Mouse (Mus musculus) spleen, adult 18-20 months (tissue): ENCODE measurements around the gene Eml4.

ENCODE experiments used
- DNase-seq, 2 experiments: peaks; one replicate each; pipeline ENCODE4 v3.0.0; 2022; ENCODE audit warnings: mixed read lengths in 2 of 2

The Eml4 gene

DNA sequence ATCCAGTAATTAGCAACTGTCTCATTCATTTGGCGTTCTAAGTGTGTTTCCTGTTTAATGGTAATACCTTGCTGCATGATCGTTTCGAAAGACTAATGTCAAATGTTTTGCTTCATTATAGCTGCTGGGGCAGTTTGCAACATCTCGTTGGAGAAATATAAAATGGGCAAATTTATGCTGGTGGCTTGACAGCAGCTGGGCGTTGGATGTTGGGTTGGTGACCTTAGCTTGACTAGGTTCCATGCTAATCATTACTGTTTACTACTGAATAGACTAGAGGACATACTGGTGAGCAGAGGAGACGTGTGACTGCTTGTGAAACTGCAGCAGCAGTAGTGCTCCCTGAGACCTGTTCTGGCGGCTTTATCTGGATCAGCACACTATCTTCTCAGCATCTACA, 6.5 kb upstream of the Eml4 start:
- DNase-seq = no peak

GRCm38 (mm10) chr17:83348056-83348822, 2.5 kb upstream of the Eml4 start:
- DNase-seq = no peak

GRCm38 (mm10) chr17:83351119-83351531, 394 bp downstream of the Eml4 start:
- peak; percentile 33 to 43 for DNase-seq

- DNase-seq = peak in 1 of 2 experiments; percentile 37
Observed at GRCm38 (mm10) chr17:83351601-83352413, 1.1 kb downstream of the Eml4 start.

- DNase-seq = no peak
Observed at GRCm38 (mm10) chr17:83352456-83352855, 1.7 kb downstream of the Eml4 start.

DNA sequence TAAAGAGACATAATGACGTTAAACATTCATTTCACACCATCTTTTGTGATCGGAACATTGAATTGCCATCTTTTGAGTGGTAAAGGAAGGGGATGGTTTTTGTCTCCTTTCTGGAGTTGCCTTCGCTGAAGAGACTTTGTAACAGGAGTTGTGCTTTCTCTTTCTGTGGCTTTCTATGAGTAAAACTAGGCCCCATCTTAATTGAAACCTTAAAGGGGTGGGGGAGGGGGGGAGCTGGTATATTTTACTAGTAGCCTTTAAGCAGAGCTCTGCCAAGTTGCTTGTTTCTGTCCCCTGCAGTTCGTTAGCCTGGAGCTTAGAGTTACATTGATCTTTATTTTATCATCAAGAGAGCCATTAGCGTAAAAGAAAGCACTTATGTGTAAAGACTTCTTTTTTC, 2.3 kb downstream of the Eml4 start:
- no peak for DNase-seq

- no peak for DNase-seq
Observed at GRCm38 (mm10) chr17:83353460-83353859, 2.7 kb downstream of the Eml4 start.

- no peak for DNase-seq
Observed at GRCm38 (mm10) chr17:83355481-83355880, 4.8 kb downstream of the Eml4 start.

- DNase-seq = no peak
Observed at GRCm38 (mm10) chr17:83359934-83360333, 9.2 kb downstream of the Eml4 start.

GRCm38 (mm10) chr17:83360796-83361566, 10.2 kb downstream of the Eml4 start:
- DNase-seq = no peak

DNA sequence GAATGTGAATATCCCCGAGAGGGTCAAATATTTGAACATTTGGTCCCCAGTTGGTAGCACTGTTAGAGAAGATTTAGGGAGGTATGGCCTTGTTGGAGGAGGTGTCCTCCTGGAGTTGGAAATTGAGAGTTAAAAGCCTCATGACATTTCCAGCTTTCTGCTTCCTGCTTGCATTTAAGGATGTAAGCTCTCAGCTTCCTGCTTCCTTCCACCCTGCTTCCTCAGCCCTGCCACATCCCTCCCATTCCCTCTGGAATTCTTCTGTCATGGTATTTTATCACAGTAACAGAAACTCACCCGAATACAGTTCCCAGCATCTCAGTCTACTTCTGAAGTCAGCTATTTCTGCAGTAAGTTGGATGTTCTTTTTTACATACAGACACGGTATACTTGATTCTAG, 12.3 kb downstream of the Eml4 start:
- no peak for DNase-seq

DNA sequence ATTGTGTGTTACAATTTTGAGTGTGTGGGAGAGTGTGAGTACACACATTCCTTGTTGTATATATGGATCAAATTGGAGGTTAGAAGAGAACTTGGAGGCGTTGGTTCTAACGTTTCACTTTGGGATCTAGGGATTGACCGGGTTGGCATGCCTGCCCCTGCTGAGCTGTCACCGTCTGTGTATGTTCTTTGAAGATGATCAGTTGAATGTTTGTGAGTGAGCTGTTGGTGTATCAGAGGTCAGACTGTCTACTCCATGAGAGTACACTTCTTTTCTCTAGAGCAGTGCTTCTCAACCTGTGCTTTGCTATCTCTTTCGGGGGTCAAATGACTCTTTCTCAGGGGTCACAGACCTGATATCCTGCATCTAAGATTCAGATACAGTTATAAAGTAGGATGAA, 13.6 kb downstream of the Eml4 start:
- no peak for DNase-seq

DNA sequence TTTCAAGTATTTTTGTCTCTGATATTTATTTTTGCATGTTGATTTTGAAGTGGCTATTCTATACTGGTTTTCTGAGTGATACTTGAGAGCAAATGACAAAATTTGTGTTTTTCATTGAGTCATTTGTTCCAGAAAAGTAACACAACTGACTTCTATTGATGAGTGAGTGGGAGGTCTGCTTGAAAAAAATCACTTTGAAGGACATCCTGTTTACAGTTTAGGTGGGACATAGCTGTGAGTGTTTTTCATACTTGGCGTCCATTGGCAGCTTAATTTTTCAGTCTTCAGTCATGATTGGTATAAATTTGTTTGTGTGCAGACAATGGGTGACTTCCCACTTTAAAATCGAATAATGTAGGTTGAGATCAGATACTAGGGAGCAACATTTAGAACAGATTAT, 14.4 kb downstream of the Eml4 start:
- no peak for DNase-seq

- DNase-seq = no peak
Observed at GRCm38 (mm10) chr17:83365614-83366355, 15.1 kb downstream of the Eml4 start.

GRCm38 (mm10) chr17:83367387-83367786, 16.7 kb downstream of the Eml4 start:
- DNase-seq = no peak

DNA sequence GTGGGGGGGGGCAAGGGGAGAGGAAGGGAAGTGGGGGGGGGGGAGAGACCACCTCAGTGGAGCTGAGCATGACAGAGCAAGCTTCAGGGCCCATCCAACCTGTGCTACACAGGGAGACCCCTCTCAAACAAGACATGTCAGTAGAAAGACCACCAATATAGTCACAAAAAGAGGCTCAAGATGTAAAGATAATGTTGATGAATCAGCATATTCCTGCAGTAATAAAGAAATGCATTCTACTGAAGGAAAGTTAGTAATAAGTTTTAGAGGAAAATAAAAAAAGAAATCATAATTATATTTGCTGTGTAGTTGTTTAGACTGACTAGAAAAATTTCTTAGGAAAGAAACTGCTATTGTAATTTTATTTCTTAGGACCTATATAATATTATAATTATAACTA, 23.4 kb downstream of the Eml4 start:
- no peak for DNase-seq

DNA sequence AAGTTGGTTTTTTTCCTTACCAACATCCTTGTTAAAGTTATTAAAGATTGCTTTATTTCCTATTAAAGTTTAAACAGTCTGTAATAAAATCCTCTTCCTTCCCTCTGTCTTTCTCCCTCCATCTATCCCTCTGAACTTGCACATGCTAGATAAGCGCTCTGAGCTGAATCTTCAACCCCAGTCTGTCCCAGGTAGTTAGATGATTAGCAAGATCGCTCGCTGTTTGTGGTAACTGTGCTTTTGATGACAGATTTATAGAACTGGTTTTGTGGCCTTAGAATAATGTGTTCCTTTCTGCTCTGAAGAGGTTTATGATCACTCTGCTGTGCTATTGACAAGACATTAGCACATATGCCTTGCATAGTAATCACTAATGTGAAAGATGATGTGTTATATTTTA, 25.1 kb downstream of the Eml4 start:
- DNase-seq = no peak

DNA sequence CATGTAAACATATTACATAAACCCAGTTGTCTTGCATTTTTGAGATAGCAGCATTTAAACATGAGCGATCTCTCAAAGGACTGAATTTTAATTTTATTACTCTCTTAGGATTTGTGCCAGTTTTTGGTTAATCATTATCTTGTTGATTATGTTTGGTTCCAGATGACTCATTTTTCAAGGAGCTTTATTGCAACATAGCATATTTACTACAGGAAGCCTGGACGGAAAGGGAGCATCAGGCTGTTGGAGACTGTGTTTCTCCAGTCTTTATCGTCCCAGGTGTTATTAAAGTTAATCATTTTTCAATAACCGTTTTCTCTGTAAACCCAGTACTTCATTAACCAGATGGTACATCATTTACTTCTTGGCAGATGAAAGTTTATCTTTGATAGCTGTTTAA, 26.1 kb downstream of the Eml4 start:
- DNase-seq = no peak

GRCm38 (mm10) chr17:83377755-83378443, 27.2 kb downstream of the Eml4 start:
- DNase-seq = no peak

DNA sequence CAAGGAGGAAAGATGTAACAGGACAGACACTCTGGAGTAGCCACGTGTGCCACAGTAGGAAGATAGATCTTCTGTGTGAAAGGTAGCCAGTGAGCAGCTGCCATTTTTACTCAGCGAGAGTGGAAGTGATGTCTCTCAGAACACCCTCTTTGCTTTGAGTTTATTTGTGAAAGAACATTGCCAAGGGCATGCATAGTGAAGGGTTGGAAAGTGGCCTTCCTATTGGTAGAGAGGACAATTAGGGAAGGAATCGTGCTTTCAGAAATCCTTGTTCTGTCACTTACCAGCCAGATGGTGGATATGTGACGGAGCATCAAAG, 27.7 kb downstream of the Eml4 start:
- DNase-seq = no peak

DNA sequence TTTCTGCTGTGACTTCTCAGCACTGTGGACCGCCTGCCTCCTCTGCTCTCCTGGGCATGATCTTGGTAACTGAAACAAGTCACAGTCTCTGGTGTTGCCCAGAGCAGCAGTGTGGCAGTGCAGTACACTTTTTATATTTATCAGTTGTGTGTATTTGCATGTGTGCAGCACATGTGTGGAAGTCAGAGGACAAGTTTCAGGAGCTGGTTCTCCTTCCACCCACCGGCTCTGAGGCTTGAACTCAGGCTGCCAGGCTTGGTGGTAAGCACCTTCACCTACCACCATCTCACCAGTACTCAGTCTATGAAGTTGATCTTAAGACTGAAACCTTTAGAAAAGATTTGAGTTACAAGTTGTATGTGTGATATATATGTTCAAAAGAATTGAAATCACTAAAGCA, 28.6 kb downstream of the Eml4 start:
- DNase-seq = no peak

GRCm38 (mm10) chr17:83379791-83380190, 29.1 kb downstream of the Eml4 start:
- DNase-seq = no peak
